Mouse (Mus musculus): ENCODE results near the gene Ccdc102a. TPM values are rescaled to one million over a fixed set of nuclear protein-coding genes. Genes with fewer than 3 reads are reported as not detected.

Gene Ccdc102a
- total and polyA plus RNA-seq, 3 experiments, result 5.0 to 6.4 (median 5.7) TPM

DNA sequence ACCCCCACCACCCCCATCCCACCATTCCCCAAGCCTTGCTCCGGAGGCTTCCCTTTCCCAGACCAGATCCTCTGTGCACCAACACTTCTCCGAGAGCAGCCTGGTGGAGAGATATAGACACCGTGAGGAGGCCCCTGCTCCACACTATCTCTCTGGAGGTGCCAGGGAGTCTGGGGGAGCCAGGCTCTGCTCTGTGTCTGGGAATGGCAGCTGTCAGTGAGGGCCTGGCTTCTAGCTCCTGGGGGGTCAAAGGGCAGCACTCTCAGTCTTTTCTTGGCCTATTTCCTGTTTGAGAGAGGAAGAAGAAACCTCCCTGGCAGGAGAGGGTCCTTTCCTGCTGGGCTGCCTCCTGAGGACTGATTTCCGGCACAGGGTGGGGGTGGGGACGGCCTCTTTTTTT, 16.9 kb downstream of the Ccdc102a start:
- 14% methylated on average over 5 of the region's 5 CpGs for WGBS
- no peak for DNase-seq
- peak overlapping the region; percentile 73 for H3K27ac ChIP-seq
- H3K36me3 ChIP-seq (ENCODE audit: control insufficient read depth, insufficient read depth, low read length), result peaks cover 2% of the 10 kb centered on the region
- H3K79me2 ChIP-seq (replicated peaks; ENCODE audit: control insufficient read depth, insufficient read depth, low read length), result no peaks in the 10 kb centered on the region
- intact Hi-C loops (cut with DNase I), result no loop called here
- peaks cover 22% of the 10 kb centered on the region for H3K4me1 ChIP-seq (ENCODE audit: control insufficient read depth, insufficient read depth, low read length)
- H3K27me3 ChIP-seq (ENCODE audit: control insufficient read depth, insufficient read depth, low read length), result no peaks in the 10 kb centered on the region
- H3K4me3 ChIP-seq, result no peak overlapping the region
- H3K9ac ChIP-seq (ENCODE audit: low read depth, low read length), result no peak overlapping the region
- TF ChIP-seq EP300 (IDR thresholded peaks at IDR 0.05; ENCODE audit: insufficient read depth, low read depth, low read length) (0 out of 2 replicates have a peak, but pooled peaks have one; percentile 13), POLR2A (IDR thresholded peaks at IDR 0.05; ENCODE audit: insufficient read depth, low read depth, low read length) (no peak)

- Histone ChIP-seq H3K4me1 (ENCODE audit: control insufficient read depth, insufficient read depth, low read length) (peaks cover 21% of the 10 kb centered on the region), H3K79me2 (replicated peaks; ENCODE audit: control insufficient read depth, insufficient read depth, low read length) (no peaks in the 10 kb centered on the region), H3K9ac (ENCODE audit: low read depth, low read length) (no peak overlapping the region), H3K27me3 (ENCODE audit: control insufficient read depth, insufficient read depth, low read length) (no peaks in the 10 kb centered on the region), H3K4me3 (no peak overlapping the region), H3K36me3 (ENCODE audit: control insufficient read depth, insufficient read depth, low read length) (peaks cover 2% of the 10 kb centered on the region), H3K27ac (peak overlapping the region; percentile 73)
- no peak for TF ChIP-seq EP300 (IDR thresholded peaks at IDR 0.05; ENCODE audit: insufficient read depth, low read depth, low read length)
- TF ChIP-seq POLR2A (IDR thresholded peaks at IDR 0.05; ENCODE audit: insufficient read depth, low read depth, low read length), result no peak
- TF ChIP-seq CTCF (IDR thresholded peaks at IDR 0.05), result no peak
- intact Hi-C loops (cut with DNase I), result no loop called here
- peak; percentile 42 to 43 for DNase-seq
- WGBS, result 7% methylated on average over 6 of the region's 6 CpGs
Observed at GRCm38 (mm10) chr8:94900617-94901016, 17.3 kb downstream of the Ccdc102a start.

- no peak overlapping the region for H3K9ac ChIP-seq (ENCODE audit: low read depth, low read length)
- WGBS, result 51% methylated on average over 11 of the region's 11 CpGs
Observed at GRCm38 (mm10) chr8:94899262-94899661, 18.6 kb downstream of the Ccdc102a start.

DNA sequence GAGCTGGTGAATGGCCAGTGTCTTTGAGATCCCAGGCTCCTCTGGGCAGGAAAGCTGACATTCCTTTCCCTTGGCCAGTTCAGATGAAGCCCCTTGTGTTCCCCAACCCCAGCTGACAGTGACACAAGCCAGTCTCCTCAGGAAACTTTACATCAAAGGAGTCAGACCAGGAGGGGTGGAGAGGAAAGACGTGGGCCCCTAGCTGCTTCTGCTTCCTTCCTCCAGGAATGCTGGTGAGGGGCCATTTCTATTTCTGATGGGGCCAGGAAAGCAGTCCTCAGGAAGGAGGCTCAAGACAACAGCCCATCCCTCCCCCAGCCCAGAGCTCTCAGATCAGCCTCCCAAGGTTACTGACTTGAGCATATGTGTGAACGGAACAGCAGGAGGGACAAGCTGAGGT, 25.0 kb downstream of the Ccdc102a start:
- TF ChIP-seq EP300 (IDR thresholded peaks at IDR 0.05; ENCODE audit: insufficient read depth, low read depth, low read length), result no peak
- TF ChIP-seq POLR2A (IDR thresholded peaks at IDR 0.05; ENCODE audit: insufficient read depth, low read depth, low read length), result no peak
- no peak for TF ChIP-seq CTCF (IDR thresholded peaks at IDR 0.05)
- Histone ChIP-seq H3K27ac (no peak overlapping the region), H3K27me3 (ENCODE audit: control insufficient read depth, insufficient read depth, low read length) (no peaks in the 10 kb centered on the region), H3K79me2 (replicated peaks; ENCODE audit: control insufficient read depth, insufficient read depth, low read length) (no peaks in the 10 kb centered on the region), H3K9ac (ENCODE audit: low read depth, low read length) (no peak overlapping the region), H3K36me3 (ENCODE audit: control insufficient read depth, insufficient read depth, low read length) (no peaks in the 10 kb centered on the region), H3K4me3 (no peak overlapping the region), H3K4me1 (ENCODE audit: control insufficient read depth, insufficient read depth, low read length) (no peaks in the 10 kb centered on the region)
- WGBS, result 27% methylated on average over 2 of the region's 2 CpGs
- intact Hi-C loops (cut with DNase I), result no loop called here
- DNase-seq, result no peak

More at GRCm38 (mm10) chr8:94899262-94899661, 18.6 kb downstream of the Ccdc102a start:
- intact Hi-C loops (cut with DNase I), result no loop called here
- Histone ChIP-seq H3K79me2 (replicated peaks; ENCODE audit: control insufficient read depth, insufficient read depth, low read length) (no peaks in the 10 kb centered on the region), H3K4me1 (ENCODE audit: control insufficient read depth, insufficient read depth, low read length) (peaks cover 12% of the 10 kb centered on the region), H3K36me3 (ENCODE audit: control insufficient read depth, insufficient read depth, low read length) (no peaks in the 10 kb centered on the region; the same call in 1 of the 2 replicates), H3K4me3 (no peak overlapping the region), H3K27ac (no peak overlapping the region), H3K27me3 (ENCODE audit: control insufficient read depth, insufficient read depth, low read length) (no peaks in the 10 kb centered on the region)
- DNase-seq, result no peak
- TF ChIP-seq EP300 (IDR thresholded peaks at IDR 0.05; ENCODE audit: insufficient read depth, low read depth, low read length) (no peak), CTCF (IDR thresholded peaks at IDR 0.05) (no peak), POLR2A (IDR thresholded peaks at IDR 0.05; ENCODE audit: insufficient read depth, low read depth, low read length) (no peak)

GRCm38 (mm10) chr8:94888383-94889036, 29.4 kb downstream of the Ccdc102a start:
- intact Hi-C loops (cut with DNase I), result no loop called here
- Histone ChIP-seq H3K4me3 (no peak overlapping the region), H3K36me3 (ENCODE audit: control insufficient read depth, insufficient read depth, low read length) (no peaks in the 10 kb centered on the region), H3K9ac (ENCODE audit: low read depth, low read length) (no peak overlapping the region), H3K27ac (no peak overlapping the region), H3K79me2 (replicated peaks; ENCODE audit: control insufficient read depth, insufficient read depth, low read length) (no peaks in the 10 kb centered on the region), H3K4me1 (ENCODE audit: control insufficient read depth, insufficient read depth, low read length) (no peaks in the 10 kb centered on the region), H3K27me3 (ENCODE audit: control insufficient read depth, insufficient read depth, low read length) (no peaks in the 10 kb centered on the region)
- no peak for TF ChIP-seq EP300 (IDR thresholded peaks at IDR 0.05; ENCODE audit: insufficient read depth, low read depth, low read length)
- no peak for TF ChIP-seq POLR2A (IDR thresholded peaks at IDR 0.05; ENCODE audit: insufficient read depth, low read depth, low read length)
- no peak for TF ChIP-seq CTCF (IDR thresholded peaks at IDR 0.05)
- no peak for DNase-seq
- 48% methylated on average over 14 of the region's 14 CpGs for WGBS

DNA sequence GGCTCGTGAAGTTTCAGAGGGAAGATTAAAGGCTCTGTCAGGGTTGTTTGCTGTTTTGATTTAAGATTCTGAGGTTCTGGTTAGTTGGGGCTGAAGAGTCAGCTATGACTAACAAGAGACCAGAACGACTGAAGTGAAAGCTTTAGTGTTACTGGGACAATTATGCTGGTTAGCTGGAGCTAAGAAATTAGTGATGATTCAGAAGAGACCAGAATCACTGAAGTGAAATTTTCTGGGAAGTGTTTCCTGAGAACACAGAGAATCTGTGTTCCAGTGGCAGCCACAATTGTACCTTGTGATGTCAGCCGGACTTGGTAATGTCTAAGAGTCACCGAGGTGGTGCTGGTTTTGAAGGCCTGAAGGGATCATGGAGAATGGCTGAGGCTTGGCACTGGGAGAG, 37.2 kb downstream of the Ccdc102a start:
- no peaks in the 10 kb centered on the region for H3K27me3 ChIP-seq (ENCODE audit: control insufficient read depth, insufficient read depth, low read length)
- DNase-seq, result no peak
- intact Hi-C loops (cut with DNase I), result no loop called here
- H3K36me3 ChIP-seq (ENCODE audit: control insufficient read depth, insufficient read depth, low read length), result no peaks in the 10 kb centered on the region
- TF ChIP-seq CTCF (IDR thresholded peaks at IDR 0.05), result no peak
- TF ChIP-seq EP300 (IDR thresholded peaks at IDR 0.05; ENCODE audit: insufficient read depth, low read depth, low read length), result no peak
- TF ChIP-seq POLR2A (IDR thresholded peaks at IDR 0.05; ENCODE audit: insufficient read depth, low read depth, low read length), result no peak
- H3K9ac ChIP-seq (ENCODE audit: low read depth, low read length), result no peak overlapping the region
- no peak overlapping the region for H3K4me3 ChIP-seq
- 75% methylated on average over 4 of the region's 4 CpGs for WGBS
- no peak overlapping the region for H3K27ac ChIP-seq
- H3K4me1 ChIP-seq (ENCODE audit: control insufficient read depth, insufficient read depth, low read length), result peaks cover 4% of the 10 kb centered on the region
- H3K79me2 ChIP-seq (replicated peaks; ENCODE audit: control insufficient read depth, insufficient read depth, low read length), result no peaks in the 10 kb centered on the region
